ENCODE assay signal across 8 mouse cellular contexts in genomic region chr16:37539611-37540580, GRCm38 (mm10). TPM values are rescaled to one million over a fixed set of nuclear protein-coding genes. Genes with fewer than 3 reads are reported as not detected.
A peak's percentile ranks its signal among the peaks of the same experiment; 100 is the strongest.
DNase-seq lines count a peak whose midpoint lies in the region; ATAC-seq lines count a peak whose summit lies in the region.

TSS of gene Gtf2e1 (minus strand) at chr16:37539789.
TSS of gene Rabl3 (plus strand) at chr16:37539885.

- peak; percentile 100 for ATAC-seq in intestine, embryonic 14.5 days (replicated peaks; ENCODE audit: low FRiP score, low TSS enrichment, low read depth)

- intact Hi-C loops in left cerebral cortex, postnatal 14 days (cut with DNase I), result no loop called here

- no peaks in the 10 kb centered on the region for H3K9me3 ChIP-seq in intestine, embryonic 14.5 days (ENCODE audit: control insufficient read depth, low read length)

- H3K9ac ChIP-seq in intestine, embryonic 14.5 days (ENCODE audit: low read length), result peak within 1 kb of the TSS; percentile 88

- no peaks in the 10 kb centered on the region for H3K27me3 ChIP-seq in intestine, embryonic 14.5 days (replicated peaks; ENCODE audit: control insufficient read depth, insufficient read depth, low read length)

- H3K36me3 ChIP-seq in intestine, embryonic 14.5 days (ENCODE audit: control insufficient read depth, insufficient read depth, low read length), result peaks cover 22% of the 10 kb centered on the region

- H3K4me3 ChIP-seq in intestine, embryonic 14.5 days (ENCODE audit: low read depth, low read length), result peak within 1 kb of the TSS; percentile 91

- DNase-seq in adrenal gland, adult 18-20 months (ENCODE audit: low spot score in 2 of 2), result peak; percentile 87 to 89
- DNase-seq in embryo, embryonic 11 days, result peak; percentile 98
- peak; percentile 98 for DNase-seq in gastrocnemius, postnatal 25 days
- DNase-seq in intestine, embryonic 14.5 days (ENCODE audit: low spot score), result peak; percentile 96
- DNase-seq in left cerebral cortex, postnatal 14 days (ENCODE audit: low spot score in 2 of 2), result peak; percentile 98 to 99
- peak; percentile 99 for DNase-seq in mesoderm, embryonic 11.5 days (ENCODE audit: low read depth, low spot score)
- DNase-seq in right cerebral cortex, postnatal 36 days (ENCODE audit: low spot score in 2 of 2), result peak; percentile 98 to 99
- DNase-seq in yolk sac, embryonic 10.5 days (ENCODE audit: low spot score), result peak; percentile 97

- H3K4me1 ChIP-seq in intestine, embryonic 14.5 days (replicated peaks; ENCODE audit: control insufficient read depth, insufficient read depth, low read length), result peaks cover 13% of the 10 kb centered on the region

- WGBS in intestine, embryonic 14.5 days, result 1% methylated on average over 41 of the region's 41 CpGs

- peak within 1 kb of the TSS; percentile 74 for H3K4me2 ChIP-seq in intestine, embryonic 14.5 days (ENCODE audit: low read length)

- peak within 1 kb of the TSS; percentile 90 for H3K27ac ChIP-seq in intestine, embryonic 14.5 days (ENCODE audit: low read depth)

RNA-seq across cellular contexts. Expression of gene Gtf2e1, which starts in this region (rescaled TPM):
- 10 to 100 TPM; 13.2 to 14.8 TPM for total RNA-seq in adrenal gland, adult 18-20 months (2021)
- total RNA-seq in gastrocnemius, postnatal 25 days (2021), result 1 to 10 TPM; 6.3 to 7.4 TPM
- 24.6 and 28.3 TPM in 2 replicates for polyA plus RNA-seq in intestine, embryonic 14.5 days (2014; fragmentation: Nextera tagmentation; extraction: Ambion mirVana)
- total RNA-seq in left cerebral cortex, postnatal 14 days (2021), result 10 to 100 TPM; 15.1 TPM

RNA-seq across cellular contexts. Expression of gene Rabl3, which starts in this region (rescaled TPM):
- total RNA-seq in adrenal gland, adult 18-20 months (2021), result 1 to 10 TPM; 6.7 to 8.0 TPM
- 1 to 10 TPM; 5.0 to 5.6 TPM for total RNA-seq in gastrocnemius, postnatal 25 days (2021)
- polyA plus RNA-seq in intestine, embryonic 14.5 days (2014; fragmentation: Nextera tagmentation; extraction: Ambion mirVana), result 28.1 and 32.8 TPM in 2 replicates
- 1 to 10 TPM; 8.1 to 9.4 TPM for total RNA-seq in left cerebral cortex, postnatal 14 days (2021)

Comparison
In these comparisons a context has a peak if more than half of its experiments do, and no peak if none do; other contexts are left out.
1. Peak in every context shown above with its lines: DNase-seq, ATAC-seq, H3K4me3 ChIP-seq and H3K27ac ChIP-seq.